Mouse (Mus musculus) urinary bladder, postnatal 10 days (tissue): ENCODE data around the gene Agps.

Experiments used
- DNase-seq: peaks from one replicate; pipeline ENCODE4 v3.0.0; 2022; ENCODE audit warnings: low spot score

Gene Agps

GRCm38 (mm10) chr2:75828931-75829610 lies 2.9 kb upstream of the Agps start:
- DNase-seq, result no peak

GRCm38 (mm10) chr2:75830233-75830632 lies 1.7 kb upstream of the Agps start:
- no peak for DNase-seq

DNA sequence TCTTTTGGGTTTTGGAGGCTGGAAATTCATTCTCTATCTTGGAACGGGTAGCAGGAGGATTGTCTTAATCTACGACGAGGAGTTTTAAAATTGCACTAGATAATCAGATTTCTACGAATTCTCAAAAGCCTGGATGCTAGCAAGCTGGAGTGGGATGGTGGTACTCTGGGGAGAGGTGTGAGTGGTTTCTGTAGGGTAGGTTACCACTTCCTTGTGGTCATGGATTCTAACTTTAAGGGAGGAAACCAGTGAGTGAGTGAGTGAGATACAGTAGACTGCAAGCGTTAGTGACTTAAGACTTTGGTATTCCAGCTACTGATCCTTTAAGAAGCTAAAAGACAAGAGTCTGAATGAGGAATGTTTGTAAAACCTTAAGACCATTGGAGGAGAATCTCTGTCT lies 804 bp downstream of the Agps start:
- no peak for DNase-seq

DNA sequence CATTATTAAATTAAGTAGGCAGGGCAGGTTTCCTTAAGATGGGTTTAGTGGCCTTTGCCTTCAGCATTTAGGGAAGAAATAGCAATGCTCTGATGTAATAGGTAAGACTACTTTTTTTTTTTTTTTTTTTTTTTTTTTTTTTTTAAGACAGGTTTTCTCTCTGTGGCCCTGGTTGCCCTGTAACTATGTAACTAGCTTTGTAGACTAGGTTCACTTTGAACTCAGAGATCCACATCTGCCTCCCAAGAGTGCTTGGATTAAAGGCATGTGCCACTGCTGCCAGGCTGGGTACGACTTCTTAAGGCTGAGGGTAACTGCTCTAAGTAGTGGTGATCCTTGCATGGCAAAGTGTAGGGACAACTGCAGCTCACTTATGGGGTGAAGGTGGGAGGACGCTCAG lies 2.5 kb downstream of the Agps start:
- DNase-seq, result no peak

DNA sequence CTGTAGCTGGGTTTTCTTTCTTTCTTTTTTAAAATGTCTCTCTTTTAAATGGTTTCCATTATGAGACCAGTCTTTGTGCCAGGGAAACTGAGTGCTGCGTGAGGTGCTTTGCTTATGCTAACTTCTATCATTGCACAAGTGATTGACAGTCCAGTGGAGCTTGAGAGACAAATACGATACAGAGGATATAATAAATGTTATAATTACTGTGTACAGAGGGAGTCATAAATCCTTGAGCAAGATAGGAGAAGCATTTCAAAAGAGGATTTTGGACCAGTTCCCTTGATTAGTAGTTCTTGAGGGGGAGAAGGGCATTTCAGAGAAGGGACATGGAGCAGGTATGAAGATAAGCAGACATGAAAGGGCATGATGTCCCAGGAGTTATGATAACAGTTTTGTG lies 10.3 kb downstream of the Agps start:
- no peak for DNase-seq

DNA sequence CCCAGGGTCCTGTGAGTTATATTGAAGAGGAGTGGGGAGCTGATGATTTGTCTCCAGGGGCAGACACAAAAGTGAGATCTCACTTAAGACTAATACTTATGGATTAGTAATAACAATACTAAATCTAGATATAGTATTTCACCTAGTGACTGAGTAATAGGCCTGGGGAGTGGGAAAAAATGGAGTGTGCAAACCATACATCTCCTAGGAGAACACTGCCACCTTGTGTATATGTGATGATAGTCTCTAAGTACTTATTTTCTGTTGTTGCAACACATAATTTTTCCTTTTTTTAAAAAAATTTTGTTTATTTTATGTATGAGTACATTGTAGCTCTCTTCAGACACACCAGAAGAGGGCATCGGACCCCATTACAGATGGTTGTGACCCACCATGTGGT lies 15.7 kb downstream of the Agps start:
- no peak for DNase-seq

DNA sequence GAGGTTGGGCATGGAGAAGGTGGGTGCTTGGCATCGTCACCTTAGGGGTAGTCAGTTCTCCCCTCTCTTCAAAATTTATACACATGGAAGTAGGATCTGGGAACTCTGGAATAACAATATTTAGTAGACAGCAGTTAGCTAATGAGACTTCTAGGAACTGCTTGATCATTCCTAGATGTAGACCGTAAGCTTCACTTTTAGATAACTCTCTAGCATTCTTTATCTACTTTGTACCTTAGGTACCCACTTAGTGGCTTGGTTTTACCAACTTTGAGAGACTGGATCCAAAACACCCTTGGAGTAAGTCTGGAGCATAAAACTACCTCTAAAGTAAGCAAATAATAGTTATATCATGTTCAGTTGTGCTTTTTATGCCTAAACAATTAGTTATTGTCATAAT lies 20.5 kb downstream of the Agps start:
- no peak for DNase-seq

- no peak for DNase-seq
Measured at GRCm38 (mm10) chr2:75854136-75854535, 22.2 kb downstream of the Agps start.

DNA sequence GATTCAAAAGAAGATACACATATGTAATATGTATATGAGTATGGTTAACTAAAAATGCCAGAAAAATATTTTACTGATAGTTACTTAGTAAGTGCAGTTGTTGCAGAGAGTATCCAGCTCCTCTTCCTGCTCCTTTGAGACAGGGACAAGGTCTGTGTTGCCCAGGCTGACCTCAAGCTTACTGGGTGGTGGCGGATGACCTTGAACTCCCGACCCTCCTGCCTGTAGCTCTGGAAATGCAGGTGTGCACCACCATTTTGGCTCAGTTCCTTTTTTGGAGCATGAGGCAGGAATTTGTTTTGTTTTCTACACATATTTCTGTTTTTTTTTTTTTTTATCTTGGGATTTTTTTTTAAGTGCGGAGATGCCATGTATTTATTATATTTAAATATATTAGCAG lies 29.1 kb downstream of the Agps start:
- DNase-seq, result no peak

GRCm38 (mm10) chr2:75869604-75870003 lies 37.6 kb downstream of the Agps start:
- DNase-seq, result no peak

GRCm38 (mm10) chr2:75874008-75874559 lies 42.1 kb downstream of the Agps start:
- no peak for DNase-seq

- DNase-seq, result no peak
Measured at GRCm38 (mm10) chr2:75879791-75880190, 47.8 kb downstream of the Agps start.

DNA sequence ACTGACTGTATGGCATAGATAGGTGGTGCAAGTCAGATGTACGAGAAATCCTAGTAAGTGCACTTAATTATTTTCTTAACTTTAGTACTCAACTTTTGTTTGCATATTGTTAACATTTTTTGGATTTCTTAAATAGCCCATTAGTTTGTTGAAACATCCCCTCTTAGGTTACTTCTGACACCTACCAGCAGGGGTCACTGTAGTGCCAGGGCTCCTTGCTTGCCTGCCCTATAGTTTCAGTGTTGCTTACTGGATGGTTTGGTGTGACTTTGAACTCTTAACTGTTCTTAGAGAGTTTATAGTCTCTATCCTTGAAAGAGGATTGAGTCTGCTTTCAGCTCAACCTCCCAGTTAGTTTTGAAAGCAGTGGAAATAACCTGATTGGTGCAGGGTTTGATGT lies 51.6 kb downstream of the Agps start:
- no peak for DNase-seq

- no peak for DNase-seq
Measured at GRCm38 (mm10) chr2:75891981-75892380, 60.0 kb downstream of the Agps start.

DNA sequence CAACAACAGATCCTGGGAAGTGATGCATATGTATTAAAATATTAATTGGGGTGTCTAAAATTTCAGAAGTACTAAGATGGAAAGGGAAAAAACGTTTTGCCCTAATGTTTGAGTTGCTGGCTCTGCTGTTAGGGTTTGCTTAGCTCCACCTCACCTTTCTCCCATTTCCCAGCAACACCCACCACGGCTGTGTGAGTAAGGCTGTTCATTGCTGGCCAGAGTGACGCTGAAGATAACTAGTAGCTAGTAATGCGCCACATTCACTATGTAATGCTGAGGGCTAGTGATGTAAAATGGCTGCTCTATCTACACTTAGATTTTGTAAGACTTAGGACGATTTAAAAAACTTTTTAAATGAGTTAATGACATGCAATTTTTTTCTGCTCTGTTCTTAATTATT lies 63.7 kb downstream of the Agps start:
- DNase-seq, result no peak

DNA sequence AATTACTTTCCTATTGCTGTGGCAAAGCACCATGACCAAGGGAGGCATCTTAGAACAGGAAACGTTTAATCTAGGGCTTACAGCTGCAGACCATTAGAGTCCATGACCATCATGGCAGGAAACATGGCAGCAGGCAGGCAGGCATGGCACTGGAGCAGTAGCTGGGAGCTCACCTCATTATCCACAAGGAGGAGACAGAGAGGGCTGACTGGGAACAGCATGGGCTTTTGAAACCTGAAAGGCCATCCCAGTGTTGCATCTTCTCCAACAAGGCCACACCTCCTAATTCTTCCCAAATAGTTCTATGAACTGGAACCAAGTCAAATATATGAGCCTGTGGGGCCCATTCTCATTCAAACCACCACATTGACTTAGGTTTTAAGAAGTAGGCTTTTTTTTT lies 68.3 kb downstream of the Agps start:
- no peak for DNase-seq

GRCm38 (mm10) chr2:75901869-75902268 lies 69.9 kb downstream of the Agps start:
- DNase-seq, result no peak

- no peak for DNase-seq
Measured at GRCm38 (mm10) chr2:75907142-75907541, 75.2 kb downstream of the Agps start.

DNA sequence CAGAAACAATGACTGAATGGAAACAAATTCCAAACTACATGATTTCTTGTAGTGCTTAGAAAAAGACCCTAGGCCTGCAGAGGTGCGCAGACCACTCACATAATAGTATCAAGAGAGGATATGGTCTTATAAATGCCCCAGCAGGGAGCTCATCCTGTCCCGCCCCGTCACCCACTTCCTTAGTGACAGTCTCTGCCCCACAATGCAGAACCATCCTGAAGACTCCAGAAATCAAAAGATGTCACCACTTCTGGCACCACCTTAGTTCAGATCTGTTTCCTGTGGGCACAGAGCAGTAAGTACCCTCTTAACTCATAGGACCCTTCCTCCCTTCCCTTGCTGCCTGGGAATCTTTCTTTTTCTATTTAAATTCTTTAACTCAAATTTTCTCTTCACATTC lies 83.1 kb downstream of the Agps start:
- DNase-seq, result no peak

DNA sequence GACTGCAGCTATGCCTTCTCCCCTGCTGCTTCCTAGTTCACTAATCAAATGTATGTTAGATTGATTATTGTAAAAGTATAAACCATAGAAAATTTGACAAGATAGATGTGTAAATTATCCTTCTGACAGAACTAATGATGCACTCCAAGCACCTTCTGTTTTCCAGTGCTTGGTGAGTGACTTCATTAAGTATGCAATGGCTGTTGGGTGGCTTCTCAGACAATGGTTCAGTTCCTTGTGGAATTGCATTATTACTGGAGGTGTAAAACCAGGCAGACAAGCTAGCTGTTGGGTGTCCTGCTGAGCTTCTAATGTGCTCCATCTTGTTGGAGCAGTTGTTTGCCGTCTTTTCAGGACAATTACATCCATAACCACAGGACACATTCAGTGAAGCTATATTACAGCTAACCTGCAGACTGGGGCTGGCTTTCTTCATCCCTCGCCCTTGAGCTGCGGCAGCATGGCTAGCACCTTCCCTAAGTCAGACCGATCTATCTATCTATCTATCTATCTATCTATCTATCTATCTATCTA lies 91.9 kb downstream of the Agps start:
- DNase-seq, result no peak

- no peak for DNase-seq
Measured at GRCm38 (mm10) chr2:75926061-75926460, 94.1 kb downstream of the Agps start.

DNA sequence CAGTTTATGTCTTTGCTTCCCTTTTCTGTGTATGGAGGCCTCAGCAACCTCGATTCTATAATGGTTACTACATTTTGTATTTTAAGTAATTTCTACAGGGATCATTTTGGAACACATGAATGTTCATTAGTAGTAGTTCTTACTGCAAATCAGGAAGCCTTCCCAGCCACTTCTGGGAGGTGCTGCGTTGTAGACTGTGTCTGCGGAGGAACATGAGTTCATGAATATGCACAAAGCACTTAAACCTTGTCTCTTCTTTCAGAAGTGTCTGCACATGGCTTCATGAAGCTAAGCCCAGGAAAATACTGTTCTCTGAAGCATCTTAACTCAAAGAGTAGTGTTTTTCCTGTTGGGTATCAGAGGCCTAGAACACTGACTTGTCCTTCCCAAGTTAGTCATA lies 96.0 kb downstream of the Agps start:
- DNase-seq, result no peak

DNA sequence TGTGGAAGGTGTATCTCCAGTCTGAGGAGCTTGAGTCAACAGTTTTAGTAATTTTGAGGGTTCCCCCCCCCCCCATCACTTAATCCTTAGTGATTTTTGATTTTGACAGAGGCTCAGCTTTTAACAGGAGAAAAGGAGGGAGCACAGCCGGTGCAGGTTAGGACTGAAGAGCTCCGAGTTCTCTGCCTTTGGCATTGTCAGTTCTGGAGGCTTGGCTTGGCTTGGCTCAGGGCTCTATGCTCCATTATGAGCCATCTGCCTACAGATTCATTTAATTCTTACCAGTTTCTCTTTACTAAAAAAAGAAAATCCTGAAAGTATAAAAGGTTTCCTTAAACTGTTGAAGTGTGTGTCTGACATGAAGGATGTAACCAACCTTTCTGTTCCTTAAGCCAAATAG lies 97.2 kb downstream of the Agps start:
- DNase-seq, result no peak

DNA sequence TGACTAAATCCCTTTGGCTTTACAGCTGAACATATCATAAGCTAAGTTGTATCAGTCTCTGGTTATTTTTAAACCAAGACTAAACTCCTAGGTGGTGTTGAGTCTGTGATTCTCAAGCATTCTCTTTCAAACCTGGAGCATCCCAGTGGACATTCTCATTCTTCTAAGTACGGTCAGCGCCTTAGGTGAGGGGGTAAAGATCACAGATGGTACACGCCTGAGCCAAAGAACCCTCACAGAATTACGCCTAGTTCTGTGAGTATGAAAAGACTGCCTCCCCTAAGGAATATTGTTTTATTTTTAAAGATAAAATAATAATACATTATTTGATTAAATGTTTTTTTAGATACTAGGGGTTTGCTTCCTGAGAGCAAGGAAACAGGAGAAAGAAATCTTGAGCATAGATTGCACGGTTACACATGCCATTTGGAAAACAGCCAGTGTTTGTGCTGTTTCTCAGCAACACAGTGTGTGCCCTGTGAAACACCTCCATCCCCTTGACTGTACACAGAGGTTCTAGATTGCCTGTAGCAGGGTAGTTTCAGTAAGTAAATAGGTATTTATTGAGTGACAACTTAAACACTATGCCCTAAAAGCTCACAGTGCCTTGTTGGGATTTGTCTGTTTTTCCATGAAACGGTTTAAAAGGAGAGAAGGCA lies 97.9 kb downstream of the Agps start:
- no peak for DNase-seq
